Mouse (Mus musculus) activated CD4-positive, CD25-positive, alpha-beta regulatory T cell, adult 4 months (primary cell): ENCODE results near the gene Rdh16f2. TPM values are rescaled to one million over a fixed set of nuclear protein-coding genes. Genes with fewer than 3 reads are reported as not detected.
"Not testable (repeated sequence)": the region's sequence is repeated elsewhere in the genome, so short reads cannot be mapped to it uniquely, and the experiment has no call there.

Experiments
- ATAC-seq: one replicate; pipeline ENCODE4 v1.8.0; 2017
- polyA plus RNA-seq, 2 experiments: library from polyadenylated mRNA; unstranded; fragments of 100-300 nt; shearing (Covaris generic); gene quantifications; one replicate each; pipeline ENCODE4 v1.2.1; 2017

Rdh16f2 gene
- not detected for polyA plus RNA-seq

GRCm38 (mm10) chr10:127866232-127866631 is at the start of gene Rdh16f2:
Gene Rdh16f2 (plus strand): TSS chr10:127866474.
- ATAC-seq, result no peak

GRCm38 (mm10) chr10:127817268-127817910 is 48.9 kb upstream of the Rdh16f2 start:
- ATAC-seq, result not testable (repeated sequence)

- not testable (repeated sequence) for ATAC-seq
These were observed 44.5 kb upstream of the Rdh16f2 start for GRCm38 (mm10) chr10:127821806-127822205.

- no peak for ATAC-seq
These were observed 40.9 kb upstream of the Rdh16f2 start for GRCm38 (mm10) chr10:127825386-127825785.

- no peak for ATAC-seq
These were observed 37.2 kb upstream of the Rdh16f2 start for GRCm38 (mm10) chr10:127829121-127829520.

GRCm38 (mm10) chr10:127834186-127834585 is 32.1 kb upstream of the Rdh16f2 start:
- ATAC-seq, result not testable (repeated sequence)

- no peak for ATAC-seq
These were observed 31.0 kb upstream of the Rdh16f2 start for GRCm38 (mm10) chr10:127835292-127835691.

GRCm38 (mm10) chr10:127837793-127838192 is 28.5 kb upstream of the Rdh16f2 start:
- ATAC-seq, result not testable (repeated sequence)

- ATAC-seq, result no peak
These were observed 27.7 kb upstream of the Rdh16f2 start for GRCm38 (mm10) chr10:127838539-127838938.

- ATAC-seq, result no peak
These were observed 25.5 kb upstream of the Rdh16f2 start for GRCm38 (mm10) chr10:127840776-127841175.

- ATAC-seq, result not testable (repeated sequence)
These were observed 20.3 kb upstream of the Rdh16f2 start for GRCm38 (mm10) chr10:127845945-127846344.

- no peak for ATAC-seq
These were observed 18.2 kb upstream of the Rdh16f2 start for GRCm38 (mm10) chr10:127848089-127848488.

GRCm38 (mm10) chr10:127849628-127850027 is 16.6 kb upstream of the Rdh16f2 start, which contains the start of gene Rdh19:
Gene Rdh19 (plus strand): TSS chr10:127849928.
- ATAC-seq, result no peak

GRCm38 (mm10) chr10:127856376-127856775 is 9.9 kb upstream of the Rdh16f2 start:
- ATAC-seq, result no peak

- ATAC-seq, result no peak
These were observed 1.3 kb upstream of the Rdh16f2 start for GRCm38 (mm10) chr10:127864931-127865330.

GRCm38 (mm10) chr10:127872484-127872883 is 6.2 kb downstream of the Rdh16f2 start:
- ATAC-seq, result no peak

- no peak for ATAC-seq
These were observed 11.4 kb downstream of the Rdh16f2 start for GRCm38 (mm10) chr10:127877681-127878080.

GRCm38 (mm10) chr10:127878262-127879057 is 12.2 kb downstream of the Rdh16f2 start:
- no peak for ATAC-seq

GRCm38 (mm10) chr10:127879155-127879688 is 12.9 kb downstream of the Rdh16f2 start:
- no peak for ATAC-seq

GRCm38 (mm10) chr10:127881041-127881440 is 14.8 kb downstream of the Rdh16f2 start:
- ATAC-seq, result no peak

GRCm38 (mm10) chr10:127886551-127886950 is 20.3 kb downstream of the Rdh16f2 start:
- ATAC-seq, result no peak

- no peak for ATAC-seq
These were observed 20.7 kb downstream of the Rdh16f2 start for GRCm38 (mm10) chr10:127886971-127887370.

GRCm38 (mm10) chr10:127888605-127889004 is 22.3 kb downstream of the Rdh16f2 start, which contains the start of gene Rdh7:
Gene Rdh7 (minus strand): TSS chr10:127888817.
- no peak for ATAC-seq
